Mouse (Mus musculus) cerebellum, adult 9-11 months (tissue): ENCODE measurements around the gene Snx18.

Experiments used
- DNase-seq: peaks from one replicate; pipeline ENCODE4 v3.0.0; 2022

Gene Snx18

GRCm38 (mm10) chr13:113615546-113615941, 2.8 kb downstream of the Snx18 start:
- no peak for DNase-seq

- DNase-seq = peak; percentile 79
Observed at GRCm38 (mm10) chr13:113614635-113615545, 3.5 kb downstream of the Snx18 start.

GRCm38 (mm10) chr13:113613882-113614281, 4.5 kb downstream of the Snx18 start:
- DNase-seq = no peak

GRCm38 (mm10) chr13:113613341-113613740, 5.0 kb downstream of the Snx18 start:
- no peak for DNase-seq

GRCm38 (mm10) chr13:113612141-113612950, 6.0 kb downstream of the Snx18 start:
- DNase-seq = no peak

GRCm38 (mm10) chr13:113610732-113611500, 7.4 kb downstream of the Snx18 start:
- DNase-seq = no peak

- no peak for DNase-seq
Observed at GRCm38 (mm10) chr13:113609429-113609828, 8.9 kb downstream of the Snx18 start.

GRCm38 (mm10) chr13:113607821-113608220, 10.5 kb downstream of the Snx18 start:
- no peak for DNase-seq

- DNase-seq = no peak
Observed at GRCm38 (mm10) chr13:113607371-113607770, 11.0 kb downstream of the Snx18 start.

- DNase-seq = no peak
Observed at GRCm38 (mm10) chr13:113606741-113607358, 11.5 kb downstream of the Snx18 start.

- DNase-seq = no peak
Observed at GRCm38 (mm10) chr13:113606131-113606530, 12.2 kb downstream of the Snx18 start.

- no peak for DNase-seq
Observed at GRCm38 (mm10) chr13:113605693-113606092, 12.7 kb downstream of the Snx18 start.

- no peak for DNase-seq
Observed at GRCm38 (mm10) chr13:113604321-113604720, 14.0 kb downstream of the Snx18 start.

- DNase-seq = peak; percentile 3
Observed at GRCm38 (mm10) chr13:113602882-113603342, 15.5 kb downstream of the Snx18 start.

GRCm38 (mm10) chr13:113601831-113602604, 16.3 kb downstream of the Snx18 start:
- peak; percentile 19 for DNase-seq

GRCm38 (mm10) chr13:113600531-113601463, 17.6 kb downstream of the Snx18 start:
- DNase-seq = peak; percentile 5

GRCm38 (mm10) chr13:113599701-113600530, 18.4 kb downstream of the Snx18 start:
- no peak for DNase-seq

- no peak for DNase-seq
Observed at GRCm38 (mm10) chr13:113597616-113598015, 20.7 kb downstream of the Snx18 start.

- DNase-seq = peak; percentile 84
Observed at GRCm38 (mm10) chr13:113596821-113597541, 21.4 kb downstream of the Snx18 start.
